Mouse (Mus musculus) liver, adult 2 months (tissue): ENCODE results near the gene Uhrf1bp1l.

Experiments
- CTCF ChIP-seq: fragments of 200-500 bp; IDR thresholded peaks from 2 replicates; pipeline ENCODE4 v1.5.1; 2011; ENCODE audit warnings: low read depth, low read length, control low read depth
- POLR2A ChIP-seq: fragments of 200-500 bp; IDR thresholded peaks from 2 replicates; pipeline ENCODE4 v1.6.1; 2011; ENCODE audit warnings: low read length, control low read depth; ENCODE audit not compliant: insufficient read depth; ENCODE audit errors: extremely low read depth

GRCm38 (mm10) chr10:89826896-89827295, 82.1 kb downstream of the Uhrf1bp1l start:
- no peak for TF ChIP-seq CTCF
- no peak for TF ChIP-seq POLR2A
